Mouse (Mus musculus) midbrain, postnatal 0 days (tissue): ENCODE measurements around the gene Btrc. TPM values are rescaled to one million over a fixed set of nuclear protein-coding genes. Genes with fewer than 3 reads are reported as not detected.
A peak's percentile ranks its signal among the peaks of the same experiment; 100 is the strongest.

Source experiments
- ATAC-seq: fragments of 200-750 bp; cut with Nextera tagmentation; 2 replicates; pipeline ENCODE4 v1.8.0; 2017; ENCODE audit warnings: moderate number of reproducible peaks, mild to moderate bottlenecking, moderate TSS enrichment, moderate library complexity; ENCODE audit not compliant: low FRiP score
- DNase-seq: peaks from one replicate; pipeline ENCODE4 v3.0.0-alpha.2; 2015; ENCODE audit warnings: low spot score
- H3K27ac ChIP-seq: fragments of 300-500 bp; sonication (generic); 2 replicates; pipeline ENCODE4 v1.5.1; 2014; ENCODE audit warnings: low read depth, mild to moderate bottlenecking, low read length, mixed read lengths
- H3K27me3 ChIP-seq: fragments of 300-500 bp; sonication (generic); 2 replicates; pipeline ENCODE4 v1.6.1; 2014; ENCODE audit warnings: low read length, control low read depth, mixed read lengths; ENCODE audit not compliant: insufficient read depth
- H3K36me3 ChIP-seq: fragments of 300-500 bp; sonication (generic); 2 replicates; pipeline ENCODE4 v1.6.1; 2014; ENCODE audit warnings: low read length, control low read depth, mixed read lengths; ENCODE audit not compliant: insufficient read depth
- H3K4me1 ChIP-seq: fragments of 300-500 bp; sonication (generic); 2 replicates; pipeline ENCODE4 v1.6.1; 2014; ENCODE audit warnings: mild to moderate bottlenecking, control low read depth, antibody characterized with exemption, low read length, mixed read lengths; ENCODE audit not compliant: insufficient read depth
- H3K4me2 ChIP-seq: fragments of 300-500 bp; sonication (generic); 2 replicates; pipeline ENCODE4 v1.6.1; 2014; ENCODE audit warnings: low read depth, mild to moderate bottlenecking, low read length, mixed read lengths; ENCODE audit not compliant: poor library complexity, severe bottlenecking
- H3K4me3 ChIP-seq: fragments of 300-500 bp; sonication (generic); 2 replicates; pipeline ENCODE4 v1.5.1; 2014; ENCODE audit warnings: low read depth, mild to moderate bottlenecking, low read length, moderate library complexity
- H3K9ac ChIP-seq: fragments of 300-500 bp; sonication (generic); replicated peaks from 2 replicates; pipeline ENCODE4 v1.6.1; 2014; ENCODE audit warnings: mild to moderate bottlenecking, low read length, moderate library complexity, mixed read lengths; ENCODE audit not compliant: poor library complexity, severe bottlenecking
- H3K9me3 ChIP-seq: fragments of 300-500 bp; sonication (generic); 2 replicates; pipeline ENCODE4 v1.6.1; 2016; ENCODE audit warnings: low read length, control low read depth
- CTCF ChIP-seq: IDR thresholded peaks from 2 replicates; pipeline ENCODE4 v1.5.1; 2016; ENCODE audit warnings: antibody characterized with exemption, mild to moderate bottlenecking
- WGBS: fragments of 180-500 bp; shearing (Covaris S2); extraction: QIAGEN DNeasy Blood & Tissue Kit; methylation state at CpG from one replicate; pipeline ENCODE4 v1.1.7; 2014; 5-methylcytosine and 5-hydroxymethylcytosine counted together
- polyA plus RNA-seq: library from polyadenylated mRNA; unstranded; fragments of >200 nt; fragmentation: Nextera tagmentation; extraction: Ambion mirVana; gene quantifications from 2 replicates; pipeline ENCODE4 v1.2.1, GENCODE M21; 2015
- total RNA-seq: library from RNA; depleted of rRNA; stranded (reverse); fragments of >200 nt; gene quantifications from 2 replicates; pipeline ENCODE4 v1.2.3, GENCODE M21; 2014

The Btrc gene
- total and polyA plus RNA-seq, 2 experiments from 2014 or later: 52.8 to 60.1 TPM

DNA sequence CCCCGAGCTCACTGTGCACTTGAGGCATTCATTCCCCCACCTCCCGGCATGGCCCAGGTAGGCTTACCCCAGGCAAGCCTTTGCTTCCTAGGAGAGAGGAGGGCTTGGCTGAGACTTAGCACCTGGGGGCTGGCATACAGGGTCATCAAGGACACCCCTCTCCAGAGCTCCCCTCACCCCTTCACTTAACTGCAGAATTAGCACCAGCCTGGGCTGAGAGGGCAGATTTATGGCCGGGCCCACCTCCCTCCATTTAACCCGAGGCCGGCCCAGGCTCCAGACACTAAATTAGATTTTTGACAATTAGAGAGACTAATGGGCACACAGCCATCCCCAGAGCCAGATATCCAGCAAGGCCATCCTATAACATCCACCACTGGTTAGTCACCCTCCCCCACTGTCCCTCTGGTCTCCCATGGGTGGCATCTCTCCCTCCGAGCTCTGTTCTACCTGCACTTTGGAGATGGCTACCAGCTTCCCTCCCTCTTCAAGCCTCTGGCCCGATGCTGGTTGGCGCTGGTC lies 171.7 kb downstream of the Btrc start:
- no peak for TF ChIP-seq CTCF
- Histone ChIP-seq H3K36me3 (0 out of 2 replicates have a peak, but pooled peaks cover 2% of the 10 kb centered on the region), H3K9ac (no peak overlapping the region), H3K9me3 (no peaks in the 10 kb centered on the region), H3K4me2 (no peak overlapping the region), H3K27ac (no peak overlapping the region), H3K4me1 (no peaks in the 10 kb centered on the region), H3K4me3 (no peak overlapping the region), H3K27me3 (no peaks in the 10 kb centered on the region)
- DNase-seq (no peak), ATAC-seq (no peak)
- WGBS: 83% methylated on average over 8 of the region's 8 CpGs

DNA sequence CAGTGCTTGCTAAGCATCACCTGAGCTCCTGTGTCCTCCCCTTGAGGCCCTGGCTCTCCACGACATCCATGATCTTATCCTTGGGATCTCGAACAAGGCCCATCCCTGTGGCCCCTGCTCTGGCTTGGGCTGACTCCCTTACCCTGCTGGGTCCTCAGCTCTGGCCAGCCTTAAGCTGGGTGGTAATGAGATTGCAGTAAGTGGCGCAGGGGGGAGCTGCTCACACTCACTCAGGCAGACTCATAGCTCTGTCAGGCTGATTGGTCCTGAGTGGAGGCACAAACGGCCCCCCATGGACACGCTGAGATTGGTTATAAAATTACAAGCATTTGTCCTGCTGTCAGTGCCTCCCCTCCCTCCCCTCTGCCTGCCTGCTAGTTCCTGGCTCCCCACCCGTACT lies 172.4 kb downstream of the Btrc start:
- Histone ChIP-seq H3K4me1 (0 out of 2 replicates have a peak, but pooled peaks cover 3% of the 10 kb centered on the region), H3K9ac (no peak overlapping the region), H3K9me3 (no peaks in the 10 kb centered on the region), H3K27me3 (no peaks in the 10 kb centered on the region), H3K4me3 (no peak overlapping the region), H3K36me3 (no peaks in the 10 kb centered on the region), H3K27ac (no peak overlapping the region), H3K4me2 (no peak overlapping the region)
- TF ChIP-seq CTCF: no peak
- ATAC-seq (no peak), DNase-seq (peak; percentile 37)
- 58% methylated on average over 6 of the region's 6 CpGs for WGBS

DNA sequence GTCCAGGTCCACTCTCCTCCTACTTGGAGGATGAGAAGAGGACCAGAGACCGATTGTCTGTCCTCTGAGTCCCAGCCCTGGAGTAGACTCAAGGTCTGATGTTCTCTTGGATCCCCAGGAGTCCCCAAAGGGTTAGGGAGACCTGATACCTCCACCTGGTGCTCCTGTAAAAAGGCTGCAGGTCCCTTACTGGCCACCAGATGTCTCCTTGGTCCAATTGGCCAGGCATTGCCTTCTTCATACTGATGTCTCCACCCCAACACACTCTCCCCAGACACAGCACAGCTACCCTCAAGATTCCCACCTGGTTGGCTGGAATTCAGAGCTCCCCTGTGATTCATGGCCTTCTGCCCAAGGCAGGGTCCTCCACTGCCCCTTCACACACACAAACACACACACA lies 174.0 kb downstream of the Btrc start:
- TF ChIP-seq CTCF: peak; percentile 69
- 69% methylated on average over 1 of the region's 1 CpGs for WGBS
- Histone ChIP-seq H3K4me1 (0 out of 2 replicates have a peak, but pooled peaks cover 7% of the 10 kb centered on the region), H3K4me2 (no peak overlapping the region), H3K9ac (no peak overlapping the region), H3K27me3 (peaks cover 2% of the 10 kb centered on the region; the same call in 1 of the 2 replicates), H3K36me3 (no peaks in the 10 kb centered on the region), H3K9me3 (no peaks in the 10 kb centered on the region), H3K4me3 (no peak overlapping the region), H3K27ac (no peak overlapping the region)
- no peak for ATAC-seq
- peak; percentile 40 for DNase-seq

DNA sequence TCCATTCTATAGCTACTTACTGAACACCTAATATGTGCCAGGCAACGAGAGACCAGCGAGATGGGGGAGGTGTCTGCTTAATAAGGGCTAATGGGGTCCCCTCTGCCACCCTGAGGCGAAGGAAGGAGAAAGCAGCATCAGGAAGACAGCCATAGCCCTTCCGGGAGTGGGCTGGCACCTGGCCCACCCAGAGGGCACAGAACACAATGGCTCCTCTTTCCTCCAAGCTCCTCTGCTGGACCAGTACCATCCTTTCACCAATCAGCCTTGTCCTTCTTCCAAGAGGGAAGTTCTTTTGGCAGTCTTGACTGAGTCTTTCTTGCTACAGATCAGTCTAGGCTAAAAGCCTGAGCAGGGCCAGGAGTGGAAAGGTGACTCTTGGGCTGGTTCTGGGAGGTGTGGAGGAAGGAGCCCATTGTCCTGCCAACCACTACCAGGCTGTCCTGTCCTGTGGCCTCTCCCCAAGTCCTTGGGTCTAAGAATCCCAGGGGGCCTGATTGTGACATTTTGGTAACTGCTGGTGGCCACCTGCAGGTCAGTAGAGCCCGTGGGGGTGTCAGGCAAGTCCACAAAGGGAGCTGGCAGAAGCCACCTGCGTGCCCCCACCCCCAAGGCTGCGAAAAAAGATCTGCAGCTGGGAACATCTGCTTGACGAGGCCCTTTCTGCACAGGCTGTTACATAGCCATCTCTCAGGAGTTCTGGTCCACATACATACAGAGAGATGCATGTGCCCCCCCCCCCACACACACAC lies 177.3 kb downstream of the Btrc start:
- H3K27ac ChIP-seq: no peak overlapping the region
- no peak; the same call in 1 of the 2 replicates for TF ChIP-seq CTCF
- DNase-seq (peak; percentile 50), ATAC-seq (peak; percentile 20)
- 29% methylated on average over 8 of the region's 8 CpGs for WGBS
- H3K9me3 ChIP-seq: no peaks in the 10 kb centered on the region
- peak overlapping the region; percentile 51 for H3K9ac ChIP-seq
- H3K4me1 ChIP-seq: 0 out of 2 replicates have a peak, but pooled peaks cover 10% of the 10 kb centered on the region
- H3K4me2 ChIP-seq: peak overlapping the region; percentile 86
- peaks cover 21% of the 10 kb centered on the region for H3K27me3 ChIP-seq
- peak overlapping the region; percentile 40 for H3K4me3 ChIP-seq
- H3K36me3 ChIP-seq: no peaks in the 10 kb centered on the region

DNA sequence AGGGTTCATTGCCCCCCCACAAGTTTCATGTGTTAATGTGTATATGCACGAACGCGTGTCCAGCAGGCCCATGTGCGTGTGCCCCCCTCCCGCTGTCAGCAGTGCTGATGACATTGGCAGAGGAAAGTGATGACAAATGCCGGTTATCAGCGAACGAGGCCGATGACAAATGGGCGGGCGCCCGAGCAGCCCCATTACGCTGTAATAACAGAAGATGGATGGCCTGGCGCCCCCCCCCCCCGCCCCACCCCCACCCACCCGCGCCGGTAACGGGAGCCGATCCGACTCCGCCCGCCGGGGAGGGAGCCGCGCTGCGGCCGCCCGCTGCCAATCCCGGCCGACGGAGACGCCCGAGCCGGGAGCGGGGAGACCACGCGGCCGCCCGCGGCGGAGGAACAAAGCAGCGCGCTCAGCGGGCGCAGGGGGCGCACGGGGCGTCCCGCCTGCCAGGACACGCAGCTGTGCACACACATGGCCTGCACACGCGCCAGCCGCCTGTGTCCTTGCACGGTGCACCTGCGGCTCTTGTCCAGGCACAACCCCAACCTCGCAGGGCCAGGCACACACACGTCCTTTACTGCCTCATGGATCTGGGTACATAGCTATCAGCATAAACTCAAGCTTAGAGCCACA lies 178.0 kb downstream of the Btrc start:
- H3K4me2 ChIP-seq: peak overlapping the region; percentile 86
- peak; percentile 27; the same call in 1 of the 2 replicates for TF ChIP-seq CTCF
- ATAC-seq (peak; percentile 65), DNase-seq (peak; percentile 74)
- WGBS: 0% methylated on average over 42 of the region's 58 CpGs
- 0 out of 2 replicates have a peak, but pooled peaks cover 10% of the 10 kb centered on the region for H3K4me1 ChIP-seq
- no peaks in the 10 kb centered on the region for H3K36me3 ChIP-seq
- 0 out of 2 replicates have a peak overlapping the region, but pooled peaks have one; percentile 8 for H3K27ac ChIP-seq
- no peaks in the 10 kb centered on the region for H3K9me3 ChIP-seq
- H3K4me3 ChIP-seq: peak overlapping the region; percentile 40
- H3K9ac ChIP-seq: peak overlapping the region; percentile 51
- peaks cover 28% of the 10 kb centered on the region for H3K27me3 ChIP-seq
